Mouse (Mus musculus) G1E (cell line): Measurements from ENCODE around the gene Tmem50b. TPM values are rescaled to one million over a fixed set of nuclear protein-coding genes. Genes with fewer than 3 reads are reported as not detected.
A peak's percentile ranks its signal among the peaks of the same experiment; 100 is the strongest.
"Not testable (repeated sequence)": the region's sequence is repeated elsewhere in the genome, so short reads cannot be mapped to it uniquely, and the experiment has no call there.

Experiments used
- ATAC-seq: 2 replicates; pipeline ENCODE4 v1.8.0; 2016; ENCODE audit warnings: mild to moderate bottlenecking; ENCODE audit not compliant: insufficient number of reproducible peaks, poor library complexity, low FRiP score, severe bottlenecking; ENCODE audit errors: extremely low read depth
- DNase-seq: peaks from one replicate; pipeline ENCODE4 v3.0.0; 2012; ENCODE audit warnings: low spot score
- H3K27me3 ChIP-seq: 2 replicates; pipeline ENCODE4 v1.6.1; 2012; ENCODE audit warnings: mild to moderate bottlenecking, low read length, inconsistent platforms; ENCODE audit not compliant: insufficient read depth
- H3K36me3 ChIP-seq: replicated peaks from 2 replicates; pipeline ENCODE3; 2012; ENCODE audit warnings: mild to moderate bottlenecking, inconsistent platforms
- H3K4me1 ChIP-seq: 2 replicates; pipeline ENCODE4 v1.6.1; 2012; ENCODE audit warnings: low read depth, low read length, inconsistent platforms, mixed read lengths; ENCODE audit not compliant: insufficient read depth
- H3K4me3 ChIP-seq: 2 replicates; pipeline ENCODE4 v1.5.1; 2012; ENCODE audit warnings: low read depth, mild to moderate bottlenecking, inconsistent platforms, low read length, moderate library complexity, mixed read lengths
- H3K9me3 ChIP-seq: replicated peaks from 2 replicates; pipeline ENCODE4 v1.6.1; 2012; ENCODE audit warnings: inconsistent platforms
- CTCF ChIP-seq: IDR thresholded peaks from 2 replicates; pipeline ENCODE4 v1.5.1; 2012; ENCODE audit warnings: low read depth, low read length, inconsistent platforms, mixed read lengths
- GATA1 ChIP-seq: IDR thresholded peaks from 2 replicates; pipeline ENCODE4 v1.6.1; 2012; ENCODE audit warnings: borderline replicate concordance, low read length, inconsistent platforms, mixed read lengths
- GATA2 ChIP-seq: IDR thresholded peaks from 2 replicates; pipeline ENCODE4 v1.6.1; 2012; ENCODE audit warnings: low read depth, low read length, inconsistent platforms, borderline replicate concordance
- POLR2AphosphoS5 ChIP-seq: IDR thresholded peaks from 2 replicates; pipeline ENCODE4 v1.6.1; 2012; ENCODE audit warnings: low read depth, low read length, inconsistent platforms; ENCODE audit not compliant: insufficient replicate concordance
- TAL1 ChIP-seq: conservative IDR thresholded peaks from 2 replicates; pipeline ENCODE4 v1.6.1; 2012; ENCODE audit warnings: low read depth, low read length, inconsistent platforms, mixed read lengths
- polyA plus RNA-seq: library from polyadenylated mRNA; stranded (reverse); fragments of >175 nt; gene quantifications from 2 replicates; pipeline ENCODE4 v1.2.3, GENCODE M21; 2012
- total RNA-seq, 2 experiments: library from RNA; stranded (forward) in 1 of 2; stranded (reverse) in 1 of 2; fragments of 200-1000 nt in 1 of 2; fragments of >200 nt in 1 of 2; fragmentation: Nextera tagmentation in 1 of 2; gene quantifications; 2 replicates each; pipeline ENCODE4 v1.2.3; 2014 to 2017

Tmem50b gene
- total and polyA plus RNA-seq, 3 experiments, result 1.8 to 25.1 (median 19.7) TPM

DNA sequence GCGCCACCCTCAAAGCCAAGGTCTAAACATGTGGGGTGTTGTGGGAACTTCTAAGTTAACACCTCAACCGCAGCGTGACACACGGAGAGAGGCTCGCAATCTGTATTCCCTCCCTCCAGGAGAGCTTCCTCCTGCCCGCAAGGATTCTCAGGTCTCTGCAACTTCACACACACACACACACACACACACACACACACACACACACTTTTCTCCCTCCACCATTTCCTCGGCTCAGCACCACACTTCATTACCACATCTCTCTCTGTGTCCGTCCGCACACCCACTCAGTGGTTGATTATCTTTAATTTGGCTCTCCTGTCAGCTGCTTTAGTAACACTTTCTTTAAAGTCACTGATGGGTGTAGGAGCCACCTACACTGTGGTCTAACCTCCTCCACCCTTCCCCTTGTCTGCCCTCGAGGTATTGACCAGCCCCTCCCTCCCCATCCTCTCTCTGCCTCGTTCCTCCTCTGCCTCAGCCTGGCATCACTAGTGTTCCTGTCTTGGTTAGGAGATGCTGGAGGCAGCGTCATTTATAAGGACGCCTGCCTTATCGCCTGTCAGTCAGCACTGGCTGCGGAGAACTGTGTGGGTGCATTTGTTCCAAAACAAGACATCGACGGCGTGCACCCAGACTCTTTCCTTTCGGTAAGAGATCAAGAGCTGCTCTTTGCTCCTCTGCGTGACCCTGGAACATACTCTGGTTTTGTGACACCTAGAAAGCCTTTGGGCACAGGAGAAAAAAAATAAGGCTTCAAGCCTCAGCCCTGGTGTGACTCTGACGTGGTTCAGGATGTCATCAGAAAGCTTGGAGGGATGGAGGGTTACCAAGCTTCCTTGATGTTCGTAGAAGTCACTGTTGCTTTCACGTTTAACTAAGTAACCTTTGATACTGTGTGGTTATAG is 64.3 kb downstream of the Tmem50b start:
- H3K36me3 ChIP-seq, result no peaks in the 10 kb centered on the region
- no peaks in the 10 kb centered on the region for H3K27me3 ChIP-seq
- 0 out of 2 replicates have a peak, but pooled peaks cover 2% of the 10 kb centered on the region for H3K9me3 ChIP-seq
- H3K4me3 ChIP-seq, result peak overlapping the region; percentile 55; the same call in 1 of the 2 replicates
- DNase-seq (no peak), ATAC-seq (no peak)
- TF ChIP-seq GATA2, result no peak
- no peak for TF ChIP-seq POLR2AphosphoS5
- no peak for TF ChIP-seq CTCF
- H3K4me1 ChIP-seq, result peaks cover 76% of the 10 kb centered on the region

- DNase-seq (no peak), ATAC-seq (no peak)
- Histone ChIP-seq H3K36me3 (no peaks in the 10 kb centered on the region), H3K27me3 (no peaks in the 10 kb centered on the region), H3K4me1 (peaks cover 74% of the 10 kb centered on the region), H3K4me3 (no peak overlapping the region; the same call in 1 of the 2 replicates), H3K9me3 (0 out of 2 replicates have a peak, but pooled peaks cover 2% of the 10 kb centered on the region)
- TF ChIP-seq CTCF, result no peak
- TF ChIP-seq TAL1, result no peak
- no peak for TF ChIP-seq GATA1
- no peak for TF ChIP-seq POLR2AphosphoS5
- no peak for TF ChIP-seq GATA2
Measured at GRCm38 (mm10) chr16:91532429-91532828, 65.2 kb downstream of the Tmem50b start.

DNA sequence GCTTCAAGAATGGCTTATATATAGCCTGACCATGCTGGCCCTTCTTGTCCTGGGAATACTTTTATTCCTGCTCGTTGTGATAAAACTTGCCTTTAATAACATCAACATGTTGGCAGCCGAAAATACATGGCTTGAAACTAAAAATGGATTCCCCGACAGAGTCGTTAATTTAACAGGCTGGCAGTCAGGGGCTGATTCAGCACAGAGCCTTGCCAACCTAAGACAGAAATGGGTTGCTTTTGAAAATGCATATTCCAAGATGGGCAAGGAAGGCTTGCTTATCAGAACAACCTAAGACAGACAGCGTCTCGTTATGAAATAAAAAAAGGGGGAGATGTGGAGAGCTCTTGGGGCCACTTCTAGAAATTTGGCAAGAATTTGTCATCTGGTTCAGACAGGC is 65.7 kb downstream of the Tmem50b start:
- peaks cover 75% of the 10 kb centered on the region for H3K4me1 ChIP-seq
- ATAC-seq, result no peak

DNA sequence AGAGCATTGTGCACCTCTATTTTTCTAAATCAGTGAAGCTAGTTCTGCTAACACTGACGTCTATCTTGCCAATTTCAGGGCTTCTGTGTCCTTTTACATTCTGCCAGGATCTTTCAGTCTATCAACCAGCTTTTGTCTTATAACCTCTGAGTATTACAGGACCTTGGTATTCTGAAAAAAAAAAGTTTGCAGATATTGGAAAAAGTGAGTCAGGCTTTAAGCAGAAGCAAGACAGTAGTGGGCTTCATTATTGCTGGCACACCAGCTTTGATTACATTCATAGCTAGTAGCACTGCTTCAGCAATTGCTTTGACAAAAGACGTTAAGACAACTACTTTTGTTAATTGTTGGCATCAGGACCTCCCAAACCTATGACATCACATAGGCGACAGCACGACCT is 66.8 kb downstream of the Tmem50b start:
- not testable (repeated sequence) for H3K27me3 ChIP-seq, H3K4me3 ChIP-seq, H3K9me3 ChIP-seq, ATAC-seq, H3K36me3 ChIP-seq, DNase-seq
- H3K4me1 ChIP-seq, result peaks cover 73% of the 10 kb centered on the region

More for the DNA sequence above, 65.7 kb downstream of the Tmem50b start:
- no peak overlapping the region for H3K4me3 ChIP-seq
- no peaks in the 10 kb centered on the region for H3K36me3 ChIP-seq
- DNase-seq, result no peak
- TF ChIP-seq POLR2AphosphoS5 (no peak), GATA1 (no peak), GATA2 (no peak), TAL1 (no peak), CTCF (no peak)
- H3K27me3 ChIP-seq, result no peaks in the 10 kb centered on the region
- 0 out of 2 replicates have a peak, but pooled peaks cover 2% of the 10 kb centered on the region for H3K9me3 ChIP-seq

DNA sequence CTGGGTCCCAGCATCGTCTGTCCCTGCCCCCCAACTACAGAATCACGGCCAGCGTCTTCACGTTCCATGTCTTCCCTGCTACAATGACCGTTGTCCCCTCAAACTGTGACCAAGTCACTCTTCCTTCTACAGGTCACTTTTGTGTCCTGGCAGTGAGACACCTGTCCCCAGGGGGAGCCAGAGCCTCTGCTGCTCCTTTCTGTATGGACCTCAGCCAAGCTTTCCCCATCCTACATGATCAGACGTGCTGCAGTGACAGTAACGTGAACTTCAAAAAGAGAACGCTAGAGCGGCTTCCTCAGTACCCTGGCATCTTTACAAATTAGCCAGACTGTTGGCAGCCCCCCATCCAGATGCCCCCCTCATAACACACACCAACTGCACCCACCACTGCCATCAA is 69.0 kb downstream of the Tmem50b start:
- Histone ChIP-seq H3K27me3 (no peaks in the 10 kb centered on the region), H3K9me3 (peaks cover 5% of the 10 kb centered on the region), H3K4me3 (no peak overlapping the region), H3K36me3 (no peaks in the 10 kb centered on the region), H3K4me1 (peaks cover 66% of the 10 kb centered on the region)
- DNase-seq, result no peak
- TF ChIP-seq GATA1 (no peak), TAL1 (no peak), GATA2 (no peak), POLR2AphosphoS5 (no peak), CTCF (no peak)
- no peak for ATAC-seq

GRCm38 (mm10) chr16:91527500-91527899 is 70.1 kb downstream of the Tmem50b start:
- DNase-seq (no peak), ATAC-seq (peak; percentile 92)
- H3K4me1 ChIP-seq, result peaks cover 64% of the 10 kb centered on the region
- H3K27me3 ChIP-seq, result no peaks in the 10 kb centered on the region
- peak overlapping the region; percentile 42; the same call in 1 of the 2 replicates for H3K4me3 ChIP-seq
- peaks cover 5% of the 10 kb centered on the region for H3K9me3 ChIP-seq
- no peaks in the 10 kb centered on the region for H3K36me3 ChIP-seq
- no peak for TF ChIP-seq GATA2
- TF ChIP-seq GATA1, result no peak
- peak; percentile 41; the same call in 1 of the 2 replicates for TF ChIP-seq TAL1
- no peak for TF ChIP-seq POLR2AphosphoS5
- no peak for TF ChIP-seq CTCF
